ENCODE assay signal across 15 mouse cellular contexts in genomic region chr6:122493799-122494472, GRCm38 (mm10). TPM values are rescaled to one million over a fixed set of nuclear protein-coding genes. Genes with fewer than 3 reads are reported as not detected.
DNase-seq lines count a peak whose midpoint lies in the region; ATAC-seq and TF ChIP-seq lines count a peak whose summit lies in the region.
"Had no signal": no experiment of that assay in that cellular context is flagged by ENCODE, and none has a peak within 500 bp of the region (broad histone marks: within the 10 kb centered on the region; RNA-seq: fewer than 3 reads in every experiment).

No protein-coding gene starts in this region.

- H3K4me3 ChIP-seq in embryonic facial prominence, embryonic 10.5 days, result no peak overlapping the region
- H3K4me3 ChIP-seq in hindbrain, postnatal 0 days (ENCODE audit: low read length), result no peak overlapping the region
- H3K4me3 ChIP-seq in neural tube, embryonic 13.5 days, result no peak overlapping the region
- H3K4me3 ChIP-seq: myocyte had no signal

- no peak overlapping the region for H3K4me2 ChIP-seq in hindbrain, postnatal 0 days (ENCODE audit: low read depth, low read length)
- no peak overlapping the region for H3K4me2 ChIP-seq in neural tube, embryonic 13.5 days

- no peak for ATAC-seq in hindbrain, postnatal 0 days
- ATAC-seq in neural tube, embryonic 13.5 days (ENCODE audit: low read depth), result no peak

- 30% methylated on average over 6 of the region's 6 CpGs for WGBS in embryonic facial prominence, embryonic 10.5 days
- 41% methylated on average over 6 of the region's 6 CpGs for WGBS in hindbrain, postnatal 0 days
- WGBS in neural tube, embryonic 13.5 days, result 30% methylated on average over 6 of the region's 6 CpGs

- H3K4me1 ChIP-seq in embryonic facial prominence, embryonic 10.5 days, result peaks cover 48% of the 10 kb centered on the region
- no peaks in the 10 kb centered on the region for H3K4me1 ChIP-seq in hindbrain, postnatal 0 days (ENCODE audit: insufficient read depth, low read length)
- H3K4me1 ChIP-seq in neural tube, embryonic 13.5 days (replicated peaks), result peaks cover 41% of the 10 kb centered on the region

- H3K36me3 ChIP-seq in embryonic facial prominence, embryonic 10.5 days (replicated peaks), result no peaks in the 10 kb centered on the region
- no peaks in the 10 kb centered on the region for H3K36me3 ChIP-seq in hindbrain, postnatal 0 days (ENCODE audit: insufficient read depth, low read length)
- H3K36me3 ChIP-seq in neural tube, embryonic 13.5 days, result no peaks in the 10 kb centered on the region

- H3K9ac ChIP-seq in hindbrain, postnatal 0 days (replicated peaks; ENCODE audit: low read length), result no peak overlapping the region
- no peak overlapping the region for H3K9ac ChIP-seq in neural tube, embryonic 13.5 days

- DNase-seq in heart, adult 11 months, result peak; percentile 34
- DNase-seq in heart, postnatal 4 days, result no peak
- DNase-seq in embryonic facial prominence, embryonic 10.5 days (ENCODE audit: low spot score), result peak; percentile 38
- DNase-seq in hindbrain, postnatal 0 days (ENCODE audit: low spot score), result peak; percentile 20
- no peak for DNase-seq in spleen, postnatal 36 days (ENCODE audit: low spot score in 2 of 2)
- no peak for DNase-seq in heart, adult 9 months (ENCODE audit: low spot score in 2 of 2)
- no peak for DNase-seq in left cerebral cortex, adult 9 months (ENCODE audit: low spot score in 2 of 2)
- DNase-seq: gastrocnemius, postnatal 25 days; kidney, postnatal 36 days; right cerebral cortex, postnatal 4 days had no signal

- no peak for TF ChIP-seq CTCF in hindbrain, postnatal 0 days (IDR thresholded peaks at IDR 0.05; ENCODE audit: low read depth)

- H3K27ac ChIP-seq in embryonic facial prominence, embryonic 10.5 days (replicated peaks), result peak overlapping the region; percentile 48
- peak overlapping the region; percentile 54 for H3K27ac ChIP-seq in hindbrain, postnatal 0 days
- H3K27ac ChIP-seq in neural tube, embryonic 13.5 days (replicated peaks), result peak overlapping the region; percentile 85

- no peaks in the 10 kb centered on the region for H3K9me3 ChIP-seq in embryonic facial prominence, embryonic 10.5 days
- no peaks in the 10 kb centered on the region for H3K9me3 ChIP-seq in hindbrain, postnatal 0 days (ENCODE audit: low read length)
- H3K9me3 ChIP-seq in neural tube, embryonic 13.5 days, result no peaks in the 10 kb centered on the region

- H3K27me3 ChIP-seq in embryonic facial prominence, embryonic 10.5 days (replicated peaks; ENCODE audit: low read depth, poor library complexity, severe bottlenecking), result 0 out of 2 replicates have a peak, but pooled peaks cover 5% of the 10 kb centered on the region
- no peaks in the 10 kb centered on the region for H3K27me3 ChIP-seq in hindbrain, postnatal 0 days (ENCODE audit: insufficient read depth, low read length)
- H3K27me3 ChIP-seq in neural tube, embryonic 13.5 days, result no peaks in the 10 kb centered on the region

RNA-seq across cellular contexts. Expression of gene Rimklb, which starts 4.6 kb away (rescaled TPM):
- 1 to 10 TPM in 1 of 2 experiments, under 1 TPM in 1; 0.38 to 1.6 TPM for total RNA-seq in heart, postnatal 4 days (2021)
- 35.9 and 40.3 TPM in 2 replicates for polyA plus RNA-seq in embryonic facial prominence, embryonic 10.5 days (2016; fragmentation: Nextera tagmentation; extraction: Ambion mirVana)
- total RNA-seq in hindbrain, postnatal 0 days (2014; rRNA removed), result 96.6 and 113 TPM in 2 replicates
- 97.1 and 97.2 TPM in 2 replicates for polyA plus RNA-seq in hindbrain, postnatal 0 days (2015; fragmentation: Nextera tagmentation; extraction: Ambion mirVana)
- polyA plus RNA-seq in neural tube, embryonic 13.5 days (2015; fragmentation: Nextera tagmentation; extraction: Ambion mirVana), result 90.9 and 95.0 TPM in 2 replicates
- total RNA-seq: hematopoietic stem cell, adult 5-6 weeks had no signal
- polyA plus RNA-seq: myocyte had no signal

RNA-seq across cellular contexts. Expression of gene Mfap5, which starts 11.7 kb away (rescaled TPM):
- 10 to 100 TPM; 54.8 to 64.5 TPM for total RNA-seq in heart, postnatal 4 days (2021)
- polyA plus RNA-seq in embryonic facial prominence, embryonic 10.5 days (2016; fragmentation: Nextera tagmentation; extraction: Ambion mirVana), result 0.59 and 0.62 TPM in 2 replicates
- 2.7 and 13.2 TPM in 2 replicates for total RNA-seq in hindbrain, postnatal 0 days (2014; rRNA removed)
- polyA plus RNA-seq in hindbrain, postnatal 0 days (2015; fragmentation: Nextera tagmentation; extraction: Ambion mirVana), result 5.0 and 5.6 TPM in 2 replicates
- polyA plus RNA-seq in neural tube, embryonic 13.5 days (2015; fragmentation: Nextera tagmentation; extraction: Ambion mirVana), result 2.8 and 4.0 TPM in 2 replicates
- total RNA-seq: hematopoietic stem cell, adult 5-6 weeks; left cerebral cortex, postnatal 36 days had no signal

RNA-seq across cellular contexts. Expression of gene Aicda, which starts 59.7 kb away (rescaled TPM):
- not detected for total RNA-seq in heart, postnatal 4 days (2021)
- 0.14 TPM in 1 of 2 replicates, not detected in the other for polyA plus RNA-seq in embryonic facial prominence, embryonic 10.5 days (2016; fragmentation: Nextera tagmentation; extraction: Ambion mirVana)
- 1.9 TPM in 1 of 2 replicates, not detected in the other for total RNA-seq in hindbrain, postnatal 0 days (2014; rRNA removed)
- polyA plus RNA-seq in hindbrain, postnatal 0 days (2015; fragmentation: Nextera tagmentation; extraction: Ambion mirVana), result 0.38 and 0.67 TPM in 2 replicates
- 0.45 TPM in 2 replicates for polyA plus RNA-seq in neural tube, embryonic 13.5 days (2015; fragmentation: Nextera tagmentation; extraction: Ambion mirVana)
- total RNA-seq: gastrocnemius, postnatal 25 days; hematopoietic stem cell, adult 5-6 weeks; left cerebral cortex, postnatal 36 days had no signal
- polyA plus RNA-seq: lung, embryonic 16.5 days; myocyte had no signal

Comparison
In these comparisons a context has a peak if more than half of its experiments do, and no peak if none do; other contexts are left out.
1. DNase-seq: peak in heart, adult 11 months (single experiment), embryonic facial prominence, embryonic 10.5 days (single experiment) and hindbrain, postnatal 0 days (single experiment); none in heart, postnatal 4 days (single experiment), spleen, postnatal 36 days (0 of 2), heart, adult 9 months (0 of 2) and left cerebral cortex, adult 9 months (0 of 2).
2. Peak in every context shown above with its lines, with median percentiles within 50 percentile points of each other: H3K27ac ChIP-seq.